Mouse (Mus musculus): Measurements from ENCODE around the gene Tnfsf13. TPM values are rescaled to one million over a fixed set of nuclear protein-coding genes. Genes with fewer than 3 reads are reported as not detected.
A peak's percentile ranks its signal among the peaks of the same experiment; 100 is the strongest.
"Not testable (repeated sequence)": the region's sequence is repeated elsewhere in the genome, so short reads cannot be mapped to it uniquely, and the experiment has no call there.

Gene Tnfsf13
- 1 to 10 TPM; 2.0 to 2.7 TPM for total RNA-seq (2021)

DNA sequence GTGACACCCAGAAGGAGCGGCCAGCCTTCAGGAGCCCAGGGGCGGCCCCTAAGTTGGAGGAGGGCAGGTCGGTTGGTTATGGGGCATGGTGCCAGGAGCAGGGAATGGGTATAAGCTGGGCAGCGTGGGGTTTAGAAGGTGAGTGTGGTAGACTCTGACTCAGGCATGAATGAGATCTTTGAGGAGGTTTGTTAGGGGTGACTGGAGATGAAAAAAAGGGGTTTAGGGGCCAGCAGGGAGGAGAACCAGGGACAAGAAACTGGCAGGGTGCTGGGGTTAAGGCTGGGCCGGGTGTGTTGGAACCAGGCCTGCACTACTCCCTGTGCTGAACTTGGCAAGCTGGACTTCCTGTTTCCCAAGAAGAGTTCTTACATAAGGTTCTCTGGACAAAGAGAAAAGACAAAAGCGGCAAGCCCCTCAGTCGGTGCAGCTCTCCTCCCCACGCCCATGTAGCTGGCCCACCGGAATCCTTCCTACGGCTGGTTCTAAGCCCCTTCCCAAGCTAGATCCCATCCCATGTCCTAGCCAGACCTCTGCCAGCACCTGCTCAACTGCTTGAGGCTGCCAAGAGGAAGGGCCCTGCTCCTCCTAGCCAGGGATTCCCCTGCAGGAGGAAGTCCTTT, at the start of gene Tnfsf13:
Gene Tnfsf13, minus strand, starts transcription at position 259 of the 623 bp plus-strand sequence.
- intact Hi-C loops (cut with DNase I) = no loop called here
- DNase-seq (ENCODE audit: low spot score in 2 of 2) = peak; percentile 50 to 70

- intact Hi-C loops (cut with DNase I); DNase-seq (ENCODE audit: low spot score in 2 of 2): not testable (repeated sequence)
Observed at GRCm38 (mm10) chr11:69731408-69731807, 45.8 kb upstream of the Tnfsf13 start.

- no peak for DNase-seq (ENCODE audit: low spot score in 2 of 2)
- intact Hi-C loops (cut with DNase I) = no loop called here
Observed at GRCm38 (mm10) chr11:69729063-69729462, 43.5 kb upstream of the Tnfsf13 start.

DNA sequence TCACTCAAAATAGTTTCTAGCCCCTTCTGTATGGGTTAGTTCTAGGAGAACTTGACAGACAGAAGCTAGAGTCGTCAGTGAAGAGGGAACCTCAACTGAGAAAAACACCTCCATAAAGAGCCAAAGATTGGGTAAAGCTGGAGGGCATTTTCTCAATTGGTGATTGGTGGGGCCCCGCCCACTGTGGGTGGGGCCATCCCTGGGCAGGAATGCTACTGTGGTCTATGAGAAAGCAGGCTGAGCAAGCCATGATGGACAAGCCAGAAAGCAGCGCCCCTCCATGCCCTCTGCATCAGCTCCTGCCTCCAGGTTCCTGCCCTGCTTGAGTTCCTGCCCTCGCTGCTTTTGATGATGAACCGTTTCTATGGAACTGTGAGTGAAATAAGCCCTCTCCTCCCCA, 40.4 kb upstream of the Tnfsf13 start:
- intact Hi-C loops (cut with DNase I) = no loop called here
- DNase-seq (ENCODE audit: low spot score in 2 of 2) = no peak

GRCm38 (mm10) chr11:69723074-69723473, 37.5 kb upstream of the Tnfsf13 start:
- DNase-seq (ENCODE audit: low spot score in 2 of 2) = no peak
- intact Hi-C loops (cut with DNase I) = no loop called here

DNA sequence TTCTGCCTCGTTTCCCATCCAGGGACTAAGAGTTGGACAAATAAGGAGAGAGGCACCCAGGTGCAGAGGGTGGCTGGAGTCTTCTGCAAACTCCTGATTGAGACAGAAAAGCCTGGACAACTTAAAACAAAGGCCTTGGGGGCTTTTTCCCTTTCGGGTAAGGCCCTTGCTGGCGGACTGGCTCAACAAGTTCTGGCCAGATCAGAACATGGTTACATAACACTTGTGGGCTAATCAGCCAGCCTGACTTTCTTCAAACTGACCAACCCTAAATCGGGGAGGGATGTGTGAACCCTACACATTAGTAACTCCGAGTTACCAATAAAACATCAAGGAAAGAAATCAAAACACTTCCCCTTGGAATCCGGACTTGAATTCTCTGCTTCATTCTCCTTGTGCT, 35.3 kb upstream of the Tnfsf13 start:
- intact Hi-C loops (cut with DNase I) = no loop called here
- DNase-seq (ENCODE audit: low spot score in 2 of 2) = no peak

GRCm38 (mm10) chr11:69719423-69719822, 33.8 kb upstream of the Tnfsf13 start:
- no peak for DNase-seq (ENCODE audit: low spot score in 2 of 2)
- intact Hi-C loops (cut with DNase I) = no loop called here

GRCm38 (mm10) chr11:69718661-69719060, 33.1 kb upstream of the Tnfsf13 start:
- intact Hi-C loops (cut with DNase I) = no loop called here

GRCm38 (mm10) chr11:69716953-69717352, 31.4 kb upstream of the Tnfsf13 start:
- intact Hi-C loops (cut with DNase I) = no loop called here
- DNase-seq (ENCODE audit: low spot score in 2 of 2) = no peak

More at GRCm38 (mm10) chr11:69718661-69719060, 33.1 kb upstream of the Tnfsf13 start:
- no peak for DNase-seq (ENCODE audit: low spot score in 2 of 2)

DNA sequence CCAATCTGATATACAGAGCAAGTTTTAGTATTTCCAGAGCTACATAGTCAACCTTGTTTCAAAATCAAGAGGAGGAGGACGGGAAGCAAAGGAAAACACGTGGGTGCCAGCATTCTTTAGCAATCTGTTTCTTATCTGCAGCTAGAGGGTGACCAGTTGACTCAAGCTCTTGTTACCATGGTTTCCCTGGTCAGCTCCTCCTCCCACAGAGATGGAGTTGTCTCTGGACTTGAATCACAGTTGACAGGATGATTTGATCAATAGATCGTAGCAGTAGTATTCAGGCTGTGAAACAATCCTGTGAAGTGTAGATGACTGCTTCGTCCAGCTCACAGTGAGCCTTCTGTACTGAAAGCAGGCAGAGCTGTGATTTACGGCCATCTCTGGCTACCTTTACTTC, 30.3 kb upstream of the Tnfsf13 start:
- intact Hi-C loops (cut with DNase I) = no loop called here
- DNase-seq (ENCODE audit: low spot score in 2 of 2) = peak; percentile 15 to 54

DNA sequence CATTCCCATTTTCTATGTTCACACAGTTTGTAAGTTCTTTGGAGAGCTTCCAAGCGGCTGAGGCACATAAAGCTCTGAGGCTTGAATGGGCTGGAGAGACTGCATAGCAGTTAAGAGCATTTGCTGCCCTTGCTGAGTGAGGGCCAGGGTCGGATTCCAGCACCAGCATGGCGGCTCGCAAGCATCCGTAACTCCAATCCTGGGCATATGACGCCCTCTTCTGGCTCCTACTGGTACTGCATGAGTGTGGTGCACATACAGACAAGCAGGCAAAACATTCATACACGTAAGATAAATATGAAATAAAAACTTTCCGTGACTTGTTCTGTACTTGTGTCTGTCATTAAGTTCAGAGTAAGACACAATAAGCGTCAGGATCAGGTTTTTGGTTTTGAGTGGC, 29.9 kb upstream of the Tnfsf13 start:
- intact Hi-C loops (cut with DNase I) = no loop called here
- no peak for DNase-seq (ENCODE audit: low spot score in 2 of 2)

DNA sequence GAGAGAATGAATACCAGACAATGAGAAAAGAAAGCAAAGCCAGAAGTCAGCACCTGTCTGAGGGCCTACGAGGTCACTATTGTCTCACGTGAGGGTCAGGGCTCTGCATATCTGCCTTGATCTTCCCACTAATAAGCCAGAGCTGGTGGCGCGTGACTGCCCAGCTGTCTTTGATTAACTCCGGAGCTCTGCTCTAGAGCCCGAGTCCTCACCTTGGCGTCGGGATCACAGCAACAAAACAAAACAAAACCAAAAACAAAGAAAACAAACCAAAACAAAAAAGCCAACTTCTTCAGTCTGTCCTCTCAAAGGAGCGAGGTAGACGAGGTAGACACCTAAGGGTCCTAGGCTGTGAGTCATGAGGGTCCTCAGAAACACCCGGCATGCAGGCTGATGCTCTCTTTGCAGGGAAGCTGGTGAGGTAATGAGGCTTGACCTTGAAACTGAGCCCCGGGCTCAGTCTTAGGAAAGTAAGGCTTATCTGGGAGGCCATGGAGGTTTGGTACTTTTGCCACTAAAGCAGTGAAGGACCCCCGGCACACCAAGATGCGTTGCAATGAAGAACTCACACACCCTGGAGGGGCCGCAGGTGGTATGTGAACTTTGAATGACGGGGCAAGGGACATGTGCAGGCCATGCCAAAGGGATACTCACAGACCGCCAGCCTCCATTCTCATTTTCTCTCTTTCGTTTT, 29.2 kb upstream of the Tnfsf13 start:
- intact Hi-C loops (cut with DNase I) = no loop called here
- DNase-seq (ENCODE audit: low spot score in 2 of 2) = no peak

DNA sequence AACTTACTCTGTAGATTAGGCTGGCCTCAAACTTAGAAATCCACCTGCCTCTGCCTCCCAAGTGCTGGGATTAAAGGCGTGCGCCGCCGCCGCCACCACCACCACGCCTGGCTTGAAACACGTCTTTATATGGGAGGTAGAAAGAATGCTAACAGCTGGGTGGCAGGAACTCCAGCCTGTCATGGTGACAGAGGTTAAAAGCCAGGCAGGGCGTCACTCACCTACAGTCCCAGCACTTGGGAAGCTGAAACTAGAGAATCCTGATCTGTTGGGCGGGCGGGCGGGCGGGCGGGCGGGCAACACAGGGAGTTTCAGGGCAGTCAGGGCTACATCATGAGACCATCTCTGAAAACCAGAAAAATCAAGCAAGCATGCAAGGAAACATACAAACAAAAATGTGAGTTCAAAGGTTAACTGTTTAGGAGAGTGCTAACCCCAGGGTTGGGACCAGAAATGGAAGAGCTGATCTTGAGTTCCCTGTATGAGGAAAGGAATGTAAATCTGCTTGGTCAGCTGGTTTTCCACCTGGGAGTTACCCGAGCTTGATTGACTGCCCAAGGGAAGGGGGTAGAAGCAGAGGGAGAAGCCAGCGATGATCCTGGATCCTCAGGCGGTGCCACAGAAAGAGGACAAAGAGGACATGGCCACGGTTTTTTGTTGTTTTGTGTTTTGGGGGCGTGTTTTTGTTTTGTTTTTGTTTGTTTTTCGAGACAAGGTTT, 27.5 kb upstream of the Tnfsf13 start:
- intact Hi-C loops (cut with DNase I) = no loop called here
- DNase-seq (ENCODE audit: low spot score in 2 of 2) = no peak

- DNase-seq (ENCODE audit: low spot score in 2 of 2) = no peak
- intact Hi-C loops (cut with DNase I) = no loop called here
Observed at GRCm38 (mm10) chr11:69711082-69711481, 25.5 kb upstream of the Tnfsf13 start.

DNA sequence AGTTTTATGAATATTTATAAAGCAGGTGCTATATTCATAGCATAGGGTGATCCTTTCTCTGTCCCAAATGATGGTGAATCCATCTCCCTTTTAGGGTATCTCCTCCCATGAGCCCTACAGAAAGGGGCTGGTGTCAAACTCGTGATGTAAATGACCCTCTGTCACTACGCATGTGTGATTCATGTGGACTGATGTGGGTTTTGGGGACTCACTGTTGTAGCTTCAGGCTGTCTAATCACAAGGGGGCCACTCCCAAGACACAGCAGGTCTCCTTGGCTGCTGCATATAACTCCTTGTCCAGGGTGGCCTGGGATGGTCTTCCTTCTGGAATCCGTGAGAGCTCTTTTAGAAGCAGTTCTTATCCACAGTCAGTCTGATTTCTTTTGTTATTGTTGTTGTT, 24.9 kb upstream of the Tnfsf13 start:
- no peak for DNase-seq (ENCODE audit: low spot score in 2 of 2)
- intact Hi-C loops (cut with DNase I) = no loop called here

GRCm38 (mm10) chr11:69709554-69710446, 24.2 kb upstream of the Tnfsf13 start:
- DNase-seq (ENCODE audit: low spot score in 2 of 2) = no peak
- intact Hi-C loops (cut with DNase I) = no loop called here

- no peak for DNase-seq (ENCODE audit: low spot score in 2 of 2)
- intact Hi-C loops (cut with DNase I) = no loop called here
Observed at GRCm38 (mm10) chr11:69708614-69709265, 23.2 kb upstream of the Tnfsf13 start.

GRCm38 (mm10) chr11:69707873-69708381, 22.3 kb upstream of the Tnfsf13 start:
- intact Hi-C loops (cut with DNase I) = no loop called here
- DNase-seq (ENCODE audit: low spot score in 2 of 2) = no peak

DNA sequence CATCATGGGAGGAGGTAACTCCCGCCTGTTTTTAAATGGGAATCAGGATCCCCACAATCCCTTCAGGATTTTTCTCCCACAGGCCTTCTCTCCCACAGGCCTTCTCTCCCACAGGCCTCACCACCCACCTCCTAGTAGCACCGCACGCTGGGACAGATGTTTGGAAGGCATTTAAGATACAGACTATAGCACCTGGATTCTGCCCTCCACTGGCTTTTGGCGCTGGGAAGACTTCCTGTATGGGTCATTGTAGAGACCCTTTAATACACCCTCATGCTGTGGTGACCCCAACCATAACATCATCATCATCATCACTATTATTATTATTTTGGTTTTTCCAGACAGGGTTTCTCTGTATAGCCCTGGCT, 21.9 kb upstream of the Tnfsf13 start:
- no peak for DNase-seq (ENCODE audit: low spot score in 2 of 2)
- intact Hi-C loops (cut with DNase I) = no loop called here

All from left cerebral cortex, postnatal 25 days (tissue).